ENCODE assay signal across 7 mouse cellular contexts in the genomic region with DNA sequence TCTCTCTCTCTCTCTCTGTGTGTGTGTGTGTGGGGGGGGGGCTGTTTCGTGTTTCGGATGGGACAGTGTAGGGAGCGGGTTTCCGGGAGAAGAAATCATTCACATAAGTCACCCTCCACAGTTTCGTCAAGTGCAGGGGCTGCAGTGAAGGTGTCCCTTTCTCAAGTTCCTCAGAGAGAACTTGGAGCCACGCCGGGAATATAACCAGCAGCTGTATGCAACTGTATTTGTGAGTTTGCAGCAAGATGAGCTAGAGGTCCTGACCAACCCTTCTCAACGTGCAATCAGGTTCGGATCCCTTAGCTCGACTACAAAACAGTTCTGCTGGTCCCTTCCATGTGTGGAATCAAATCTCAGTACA. TPM values are rescaled to one million over a fixed set of nuclear protein-coding genes. Genes with fewer than 3 reads are reported as not detected.
DNase-seq lines count a peak whose midpoint lies in the region; ATAC-seq and TF ChIP-seq lines count a peak whose summit lies in the region.

No protein-coding gene starts in this region.

- H3K27me3 ChIP-seq in forebrain, embryonic 14.5 days (replicated peaks; ENCODE audit: control insufficient read depth, insufficient read depth, low read length), result no peaks in the 10 kb centered on the region
- no peaks in the 10 kb centered on the region for H3K27me3 ChIP-seq in intestine, postnatal 0 days (replicated peaks; ENCODE audit: control insufficient read depth, insufficient read depth, low read length)
- H3K27me3 ChIP-seq in midbrain, postnatal 0 days (ENCODE audit: insufficient read depth, low read length), result no peaks in the 10 kb centered on the region

- no peak for DNase-seq in lung, adult 2 months
- no peak for DNase-seq in lung, adult 18-20 months
- peak; percentile 35 for DNase-seq in forebrain, embryonic 14.5 days (ENCODE audit: low spot score)
- peak; percentile 10 for DNase-seq in midbrain, postnatal 0 days (ENCODE audit: low spot score)
- DNase-seq in urinary bladder, adult 2 months (ENCODE audit: low spot score), result no peak

- peak overlapping the region; percentile 76 for H3K27ac ChIP-seq in forebrain, embryonic 14.5 days (ENCODE audit: low read depth, low read length)
- H3K27ac ChIP-seq in intestine, postnatal 0 days (ENCODE audit: low read depth, low read length), result no peak overlapping the region
- peak overlapping the region; percentile 75 for H3K27ac ChIP-seq in midbrain, postnatal 0 days (ENCODE audit: low read depth, low read length)

- ATAC-seq in forebrain, embryonic 14.5 days, result peak; percentile 32
- no peak for ATAC-seq in intestine, postnatal 0 days
- peak; percentile 5; the same call in 1 of the 2 replicates for ATAC-seq in midbrain, postnatal 0 days (ENCODE audit: low FRiP score)
- no peak for ATAC-seq in inflammation-experienced regulatory T-cells, adult 6 months

- H3K36me3 ChIP-seq in forebrain, embryonic 14.5 days (ENCODE audit: control insufficient read depth, insufficient read depth, low read length), result peaks cover 30% of the 10 kb centered on the region
- H3K36me3 ChIP-seq in intestine, postnatal 0 days (ENCODE audit: control insufficient read depth, insufficient read depth), result no peaks in the 10 kb centered on the region
- peaks cover 15% of the 10 kb centered on the region for H3K36me3 ChIP-seq in midbrain, postnatal 0 days (ENCODE audit: insufficient read depth, low read length)

- H3K4me2 ChIP-seq in forebrain, embryonic 14.5 days (ENCODE audit: low read length), result peak overlapping the region; percentile 81
- peak overlapping the region; percentile 64 for H3K4me2 ChIP-seq in intestine, postnatal 0 days (replicated peaks; ENCODE audit: low read depth)
- peak overlapping the region; percentile 49 for H3K4me2 ChIP-seq in midbrain, postnatal 0 days (ENCODE audit: low read depth, low read length, poor library complexity, severe bottlenecking)

- TF ChIP-seq POLR2A in lung, adult 2 months (IDR thresholded peaks at IDR 0.05; ENCODE audit: borderline replicate concordance, extremely low read depth, low read depth, low read length), result no peak

- no peak for TF ChIP-seq CTCF in lung, adult 2 months (IDR thresholded peaks at IDR 0.05; ENCODE audit: insufficient read depth, low read length)
- no peak for TF ChIP-seq CTCF in intestine, postnatal 0 days (IDR thresholded peaks at IDR 0.05; ENCODE audit: low read depth)
- TF ChIP-seq CTCF in midbrain, postnatal 0 days (IDR thresholded peaks at IDR 0.05), result no peak

- H3K9ac ChIP-seq in forebrain, embryonic 14.5 days (ENCODE audit: low read length), result peak overlapping the region; percentile 73
- H3K9ac ChIP-seq in intestine, postnatal 0 days (ENCODE audit: low read depth, low read length), result no peak overlapping the region
- H3K9ac ChIP-seq in midbrain, postnatal 0 days (replicated peaks; ENCODE audit: low read length, poor library complexity, severe bottlenecking), result peak overlapping the region; percentile 55

- peak overlapping the region; percentile 59 for H3K4me3 ChIP-seq in lung, adult 2 months (replicated peaks; ENCODE audit: extremely low read depth, low read depth, low read length)
- H3K4me3 ChIP-seq in forebrain, embryonic 14.5 days (ENCODE audit: low read depth, low read length), result peak overlapping the region; percentile 50
- peak overlapping the region; percentile 29 for H3K4me3 ChIP-seq in intestine, postnatal 0 days (ENCODE audit: low read depth, low read length)
- H3K4me3 ChIP-seq in midbrain, postnatal 0 days (ENCODE audit: low read depth, low read length), result peak overlapping the region; percentile 33

- 14% methylated on average over 10 of the region's 10 CpGs for WGBS in lung, adult 2 months
- 18% methylated on average over 10 of the region's 10 CpGs for WGBS in forebrain, embryonic 14.5 days
- 17% methylated on average over 10 of the region's 10 CpGs for WGBS in intestine, postnatal 0 days
- 23% methylated on average over 10 of the region's 10 CpGs for WGBS in midbrain, postnatal 0 days

- no peaks in the 10 kb centered on the region; the same call in 1 of the 2 replicates for H3K4me1 ChIP-seq in lung, adult 2 months (ENCODE audit: control insufficient read depth, insufficient read depth, low read length)
- peaks cover 10% of the 10 kb centered on the region for H3K4me1 ChIP-seq in forebrain, embryonic 14.5 days (ENCODE audit: control insufficient read depth, insufficient read depth, low read length)
- no peaks in the 10 kb centered on the region for H3K4me1 ChIP-seq in intestine, postnatal 0 days (replicated peaks; ENCODE audit: control insufficient read depth, insufficient read depth, low read length)
- peaks cover 7% of the 10 kb centered on the region; the same call in 1 of the 2 replicates for H3K4me1 ChIP-seq in midbrain, postnatal 0 days (ENCODE audit: insufficient read depth, low read length)

- H3K9me3 ChIP-seq in forebrain, embryonic 14.5 days (replicated peaks; ENCODE audit: control insufficient read depth, low read length), result no peaks in the 10 kb centered on the region
- no peaks in the 10 kb centered on the region for H3K9me3 ChIP-seq in intestine, postnatal 0 days (ENCODE audit: control insufficient read depth)
- H3K9me3 ChIP-seq in midbrain, postnatal 0 days (ENCODE audit: low read length), result no peaks in the 10 kb centered on the region

RNA-seq across cellular contexts. Expression of gene Zfp454, which starts 0.5 kb away (rescaled TPM):
- polyA plus RNA-seq in lung, adult 2 months (2012; rRNA removed), result 0.49 and 0.72 TPM in 2 replicates
- 17.7 and 18.4 TPM in 2 replicates for polyA plus RNA-seq in forebrain, embryonic 14.5 days (2014; fragmentation: Nextera tagmentation; extraction: Ambion mirVana)
- polyA plus RNA-seq in intestine, postnatal 0 days (2015; fragmentation: Nextera tagmentation; extraction: Ambion mirVana), result 1.1 and 1.2 TPM in 2 replicates
- 7.2 and 8.0 TPM in 2 replicates for total RNA-seq in midbrain, postnatal 0 days (2014; rRNA removed)
- polyA plus RNA-seq in midbrain, postnatal 0 days (2015; fragmentation: Nextera tagmentation; extraction: Ambion mirVana), result 7.5 and 8.0 TPM in 2 replicates
- not detected for polyA plus RNA-seq in inflammation-experienced regulatory T-cells, adult 6 months (2017; shearing (Covaris generic))
- polyA plus RNA-seq in urinary bladder, adult 2 months (2012; rRNA removed), result 2.0 and 2.5 TPM in 2 replicates

RNA-seq across cellular contexts. Expression of gene Zfp2, which starts 29.1 kb away (rescaled TPM):
- 0.74 and 1.4 TPM in 2 replicates for polyA plus RNA-seq in lung, adult 2 months (2012; rRNA removed)
- 51.0 and 57.0 TPM in 2 replicates for polyA plus RNA-seq in forebrain, embryonic 14.5 days (2014; fragmentation: Nextera tagmentation; extraction: Ambion mirVana)
- 2.1 and 2.7 TPM in 2 replicates for polyA plus RNA-seq in intestine, postnatal 0 days (2015; fragmentation: Nextera tagmentation; extraction: Ambion mirVana)
- total RNA-seq in midbrain, postnatal 0 days (2014; rRNA removed), result 27.9 and 29.1 TPM in 2 replicates
- 33.9 and 35.5 TPM in 2 replicates for polyA plus RNA-seq in midbrain, postnatal 0 days (2015; fragmentation: Nextera tagmentation; extraction: Ambion mirVana)
- polyA plus RNA-seq in inflammation-experienced regulatory T-cells, adult 6 months (2017; shearing (Covaris generic)), result under 1 TPM in 1 of 3 experiments, not detected in 2; 0.20 TPM
- 5.1 and 5.3 TPM in 2 replicates for polyA plus RNA-seq in urinary bladder, adult 2 months (2012; rRNA removed)

RNA-seq across cellular contexts. Expression of gene Grm6, which starts 36.4 kb away (rescaled TPM):
- 0.09 and 0.17 TPM in 2 replicates for polyA plus RNA-seq in lung, adult 2 months (2012; rRNA removed)
- polyA plus RNA-seq in forebrain, embryonic 14.5 days (2014; fragmentation: Nextera tagmentation; extraction: Ambion mirVana), result not detected in 2 replicates
- not detected in 2 replicates for polyA plus RNA-seq in intestine, postnatal 0 days (2015; fragmentation: Nextera tagmentation; extraction: Ambion mirVana)
- not detected in 2 replicates for total RNA-seq in midbrain, postnatal 0 days (2014; rRNA removed)
- polyA plus RNA-seq in midbrain, postnatal 0 days (2015; fragmentation: Nextera tagmentation; extraction: Ambion mirVana), result not detected in 2 replicates
- not detected for polyA plus RNA-seq in inflammation-experienced regulatory T-cells, adult 6 months (2017; shearing (Covaris generic))
- polyA plus RNA-seq in urinary bladder, adult 2 months (2012; rRNA removed), result not detected in 2 replicates

RNA-seq across cellular contexts. Expression of gene Zfp354b, which starts 44.5 kb away (rescaled TPM):
- 0.19 and 0.28 TPM in 2 replicates for polyA plus RNA-seq in lung, adult 2 months (2012; rRNA removed)
- 3.2 and 4.3 TPM in 2 replicates for polyA plus RNA-seq in forebrain, embryonic 14.5 days (2014; fragmentation: Nextera tagmentation; extraction: Ambion mirVana)
- polyA plus RNA-seq in intestine, postnatal 0 days (2015; fragmentation: Nextera tagmentation; extraction: Ambion mirVana), result 0.54 and 0.63 TPM in 2 replicates
- total RNA-seq in midbrain, postnatal 0 days (2014; rRNA removed), result 2.0 and 2.8 TPM in 2 replicates
- 2.7 and 3.8 TPM in 2 replicates for polyA plus RNA-seq in midbrain, postnatal 0 days (2015; fragmentation: Nextera tagmentation; extraction: Ambion mirVana)
- not detected for polyA plus RNA-seq in inflammation-experienced regulatory T-cells, adult 6 months (2017; shearing (Covaris generic))
- 2.1 and 2.6 TPM in 2 replicates for polyA plus RNA-seq in urinary bladder, adult 2 months (2012; rRNA removed)

RNA-seq across cellular contexts. Expression of gene Zfp879, which starts 45.6 kb away (rescaled TPM):
- 0.26 and 0.32 TPM in 2 replicates for polyA plus RNA-seq in lung, adult 2 months (2012; rRNA removed)
- polyA plus RNA-seq in forebrain, embryonic 14.5 days (2014; fragmentation: Nextera tagmentation; extraction: Ambion mirVana), result 1.9 and 2.0 TPM in 2 replicates
- polyA plus RNA-seq in intestine, postnatal 0 days (2015; fragmentation: Nextera tagmentation; extraction: Ambion mirVana), result 0.08 and 0.18 TPM in 2 replicates
- total RNA-seq in midbrain, postnatal 0 days (2014; rRNA removed), result 2.7 and 4.1 TPM in 2 replicates
- polyA plus RNA-seq in midbrain, postnatal 0 days (2015; fragmentation: Nextera tagmentation; extraction: Ambion mirVana), result 1.2 and 1.4 TPM in 2 replicates
- not detected for polyA plus RNA-seq in inflammation-experienced regulatory T-cells, adult 6 months (2017; shearing (Covaris generic))
- polyA plus RNA-seq in urinary bladder, adult 2 months (2012; rRNA removed), result 0.88 and 1.3 TPM in 2 replicates

Comparison
In these comparisons a context has a peak if more than half of its experiments do, and no peak if none do; other contexts are left out.
1. DNase-seq: peak in forebrain, embryonic 14.5 days (single experiment) and midbrain, postnatal 0 days (single experiment); none in lung, adult 2 months (single experiment), lung, adult 18-20 months (0 of 2) and urinary bladder, adult 2 months (single experiment).
2. ATAC-seq: peak in forebrain, embryonic 14.5 days (single experiment) and midbrain, postnatal 0 days (single experiment); none in intestine, postnatal 0 days (single experiment) and inflammation-experienced regulatory T-cells, adult 6 months (single experiment).
3. Peak in every context shown above with its lines, with median percentiles within 50 percentile points of each other: H3K4me3 ChIP-seq and H3K4me2 ChIP-seq.